Mouse (Mus musculus) layer of hippocampus, adult 18-20 months (tissue): ENCODE measurements around the gene Banp. TPM values are rescaled to one million over a fixed set of nuclear protein-coding genes. Genes with fewer than 3 reads are reported as not detected.

Experiments
- DNase-seq, 2 experiments: peaks; one replicate each; pipeline ENCODE4 v3.0.0; 2022; ENCODE audit warnings: low spot score in 2 of 2
- total RNA-seq, 2 experiments: library from RNA; stranded (reverse); gene quantifications; 2 replicates each; pipeline ENCODE4 v1.2.3; 2021

Banp gene
- total RNA-seq, 2 experiments from 2014 or later = 49.9 to 58.2 TPM

DNA sequence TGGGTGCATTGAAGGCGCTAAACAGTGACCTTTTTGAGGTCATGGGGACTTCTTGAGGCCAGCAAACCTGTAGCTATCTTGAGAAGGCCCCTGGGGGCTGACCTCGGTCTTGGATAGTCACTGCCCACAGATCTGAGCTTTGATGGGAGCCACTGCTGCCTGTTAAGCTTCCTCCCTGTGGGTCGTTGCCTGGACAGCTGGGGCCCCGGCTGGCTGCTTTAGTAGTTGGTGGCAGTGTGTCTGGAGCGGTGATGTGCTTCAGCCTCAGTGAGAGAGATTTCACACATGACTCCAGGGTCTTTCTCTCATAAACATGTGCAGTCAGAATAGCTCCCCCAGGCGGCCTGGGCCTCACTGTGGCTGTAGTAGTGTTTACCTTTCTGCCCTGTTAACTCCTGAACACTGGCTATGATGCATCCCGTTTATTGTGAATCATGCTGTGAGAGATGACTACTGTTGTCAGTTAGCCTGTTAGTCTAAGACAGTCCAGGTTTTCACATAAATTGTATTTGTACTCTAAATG is 61.6 kb downstream of the Banp start:
- no peak for DNase-seq

DNA sequence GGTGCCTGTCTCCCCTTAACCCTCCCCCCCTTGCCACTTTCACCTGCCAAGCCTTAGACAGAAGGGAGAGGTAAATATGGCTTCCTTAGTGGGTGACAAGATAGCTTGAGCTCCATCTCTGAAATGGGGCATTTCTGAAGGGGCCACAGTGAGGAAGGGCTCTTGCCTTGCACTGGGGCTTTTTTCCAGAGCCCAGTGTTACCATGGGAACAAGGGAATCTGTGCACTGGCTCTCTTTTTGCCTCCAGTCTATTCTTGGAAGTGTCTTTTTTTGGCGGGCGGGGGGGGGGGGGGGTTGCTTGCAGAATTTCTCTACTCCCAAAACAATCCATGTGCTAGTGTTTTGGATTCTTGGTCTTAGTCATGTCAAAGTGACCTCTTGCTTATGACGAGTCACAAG is 65.1 kb downstream of the Banp start:
- DNase-seq = no peak

DNA sequence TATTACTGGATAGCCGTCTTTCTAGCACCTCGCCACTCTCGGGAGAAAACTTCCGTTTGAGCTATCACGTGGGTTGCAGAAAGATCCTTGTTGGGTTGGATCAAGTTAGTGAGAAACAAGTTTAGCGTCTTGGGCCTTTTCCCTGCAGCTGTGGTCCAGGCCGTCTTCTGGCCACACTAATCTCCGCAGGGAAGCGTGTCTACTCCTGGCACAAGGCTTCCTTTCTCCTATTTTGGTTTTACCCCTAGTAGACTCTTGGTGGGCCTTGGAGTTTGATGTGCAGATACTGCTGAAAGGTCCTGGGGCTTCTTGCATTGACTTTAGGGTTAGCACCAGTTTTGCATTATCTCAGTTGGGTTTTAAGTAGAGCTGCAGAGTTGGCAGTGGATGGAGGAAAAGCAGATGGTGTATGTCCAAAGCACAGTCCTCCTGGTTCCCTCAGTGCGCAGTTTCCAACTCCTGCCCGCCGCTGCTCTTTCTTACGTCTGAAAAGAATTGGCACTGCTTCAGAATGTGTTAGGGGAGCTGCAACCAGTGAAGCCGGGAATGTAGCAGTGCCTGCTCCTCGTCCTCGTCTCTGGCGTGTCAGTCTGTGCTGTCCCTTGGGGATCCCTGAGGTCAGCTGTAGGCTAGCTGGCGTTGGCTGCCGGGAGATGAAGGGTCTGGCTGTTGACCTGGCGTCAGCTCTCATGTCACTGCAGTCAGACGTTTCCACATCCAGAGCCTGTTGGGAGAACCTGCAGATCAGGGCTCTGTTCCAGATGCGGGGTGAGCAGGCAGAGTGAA is 68.7 kb downstream of the Banp start:
- peak; percentile 32 to 48 for DNase-seq

DNA sequence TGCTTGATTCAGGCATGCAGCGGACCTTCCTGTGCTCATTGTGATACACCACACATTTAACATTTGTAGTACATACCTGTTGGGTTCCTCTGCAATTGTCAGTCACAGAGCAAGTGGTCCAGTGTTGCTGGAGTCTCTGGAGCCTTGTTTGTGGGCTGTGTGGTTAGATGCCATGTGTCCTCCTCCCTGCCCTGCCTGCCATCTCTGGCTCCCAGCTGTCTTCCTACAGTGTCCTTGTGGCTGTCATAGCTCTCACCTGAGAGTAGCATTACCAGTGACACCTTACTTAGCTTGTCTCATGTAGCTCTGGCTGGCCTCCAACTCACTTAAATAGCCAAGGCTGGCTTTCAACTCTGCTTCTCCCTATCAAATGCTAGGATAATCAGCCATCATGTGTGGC is 69.6 kb downstream of the Banp start:
- DNase-seq = no peak

DNA sequence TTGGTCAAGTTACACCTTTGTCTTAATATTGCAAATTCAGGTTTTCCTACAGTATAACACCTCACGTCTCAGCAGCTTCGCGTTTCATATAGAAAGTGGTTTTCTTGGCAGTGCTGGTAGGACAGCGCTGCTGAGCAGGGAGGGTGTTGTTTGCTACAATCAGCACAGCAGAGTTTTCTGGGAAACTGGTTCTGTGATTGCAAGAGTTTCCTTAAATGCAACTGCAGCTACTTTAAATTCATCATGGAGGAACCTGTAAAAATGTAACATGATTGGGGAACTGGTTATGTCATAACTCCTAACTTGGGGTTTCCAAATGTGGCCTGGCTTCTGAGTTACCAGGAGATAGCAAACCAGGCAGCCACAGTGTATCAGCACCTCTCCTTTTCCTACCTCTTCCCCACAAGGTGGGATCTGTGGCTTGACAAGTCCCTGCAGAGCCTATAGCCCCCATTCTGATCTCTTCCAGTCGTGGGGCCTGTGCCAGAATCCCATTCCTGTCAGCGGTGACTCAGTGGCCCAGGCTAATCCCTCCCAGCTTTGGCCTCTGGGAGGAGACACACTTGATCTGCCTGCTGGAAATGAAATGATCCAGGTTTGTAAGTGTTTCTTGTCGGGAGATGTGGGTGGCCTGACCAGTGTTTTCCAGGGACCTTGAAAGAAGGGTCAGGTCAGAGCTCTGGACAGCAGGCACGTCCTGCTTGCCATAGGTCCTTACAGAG is 70.7 kb downstream of the Banp start:
- no peak for DNase-seq

DNA sequence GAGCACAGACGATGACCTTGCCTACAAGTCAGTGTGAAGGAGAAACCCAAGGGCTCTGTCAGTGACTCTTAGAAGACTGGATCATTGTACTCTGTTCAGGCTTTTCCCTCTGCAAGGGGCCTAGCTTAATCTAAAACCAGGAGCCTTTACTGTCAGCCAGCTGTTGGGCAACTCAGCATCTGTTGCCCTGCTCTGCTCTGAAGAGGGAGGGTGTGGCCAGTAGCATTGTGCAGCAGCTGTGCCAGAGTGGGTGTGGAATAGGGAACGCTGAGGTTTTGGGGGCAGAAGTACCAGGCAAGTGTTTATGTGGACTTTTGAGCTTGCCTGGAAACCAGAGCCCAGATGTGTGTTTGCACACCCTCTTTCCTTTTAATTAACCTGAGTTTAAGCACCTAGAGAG is 72.2 kb downstream of the Banp start:
- no peak for DNase-seq

DNA sequence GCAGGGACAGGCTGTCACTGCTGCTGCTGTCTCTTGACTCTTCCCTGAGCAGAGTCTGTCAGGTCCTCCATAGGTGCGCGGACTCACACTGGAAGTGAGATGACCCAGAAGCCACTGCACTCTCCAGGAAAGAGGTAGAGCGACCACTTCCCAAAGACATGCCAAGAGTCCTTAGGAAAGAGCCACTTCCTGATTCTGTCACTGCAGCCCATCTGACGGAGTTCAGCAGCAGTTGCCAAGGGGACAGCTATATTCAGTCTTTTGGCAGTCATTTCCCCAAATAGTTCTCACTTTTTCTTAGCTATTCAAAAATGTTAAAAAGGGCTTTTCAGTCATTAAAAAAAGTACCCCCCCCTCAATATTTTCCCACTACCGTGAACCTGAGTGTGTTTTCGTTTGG is 72.7 kb downstream of the Banp start:
- no peak for DNase-seq

DNA sequence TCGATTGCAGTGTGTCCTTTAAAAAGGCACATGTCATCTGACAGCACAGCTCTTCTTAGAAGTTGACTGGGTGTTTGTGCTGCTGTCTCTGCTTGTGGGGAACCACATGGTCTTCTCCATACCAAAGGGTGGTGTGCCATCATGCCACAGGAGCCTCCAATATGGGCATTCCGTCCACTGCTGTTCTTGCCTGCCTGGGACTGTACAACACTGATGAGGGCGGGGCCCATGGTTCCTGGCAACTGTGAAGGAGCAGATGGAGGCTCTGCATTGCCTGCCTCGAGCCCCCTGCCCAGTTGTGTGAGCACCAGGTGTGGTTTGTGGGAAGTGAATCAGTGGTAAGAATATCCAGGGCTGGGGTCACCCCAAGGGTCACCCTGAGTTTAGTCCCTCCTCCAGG is 73.2 kb downstream of the Banp start:
- no peak for DNase-seq

DNA sequence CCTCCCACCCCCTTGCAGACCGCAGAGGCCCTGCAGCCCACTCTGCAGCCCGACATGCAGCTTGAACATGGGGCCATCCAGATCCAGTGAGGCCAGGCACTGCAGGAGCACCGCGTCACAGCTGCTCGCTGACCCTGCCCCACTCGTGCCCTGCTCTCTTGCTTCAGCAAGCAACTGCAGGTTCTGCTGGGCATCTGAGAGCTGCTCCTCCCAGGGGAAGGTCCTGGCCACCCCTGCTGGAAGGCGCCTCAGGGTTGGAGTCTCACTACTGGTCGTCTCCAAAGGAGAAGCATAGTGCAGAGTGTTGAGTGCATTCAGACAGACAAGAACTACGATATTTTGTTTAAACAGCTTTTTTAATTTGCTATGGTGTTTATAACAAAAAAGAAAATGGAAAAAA is 76.0 kb downstream of the Banp start:
- DNase-seq = no peak

DNA sequence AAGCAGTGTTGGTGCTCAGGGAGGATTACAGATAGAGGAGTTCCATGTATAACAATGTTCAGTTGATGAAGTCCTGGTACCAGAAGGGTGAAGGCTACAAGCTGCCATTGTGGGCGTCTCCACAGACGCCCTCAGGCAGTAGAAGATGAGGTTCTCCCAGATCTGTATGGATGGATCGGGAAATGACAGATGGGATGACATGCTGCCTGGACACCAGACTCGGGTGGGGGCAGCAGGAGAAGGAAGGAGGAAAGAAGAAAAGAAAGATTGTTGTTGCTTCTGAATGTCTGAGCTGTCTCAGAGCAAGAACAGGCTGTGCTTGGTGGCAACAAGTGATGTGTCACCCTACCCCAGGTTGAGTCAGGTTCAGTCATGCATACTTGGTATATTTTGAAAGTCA is 78.6 kb downstream of the Banp start:
- DNase-seq = peak; percentile 64 to 70

DNA sequence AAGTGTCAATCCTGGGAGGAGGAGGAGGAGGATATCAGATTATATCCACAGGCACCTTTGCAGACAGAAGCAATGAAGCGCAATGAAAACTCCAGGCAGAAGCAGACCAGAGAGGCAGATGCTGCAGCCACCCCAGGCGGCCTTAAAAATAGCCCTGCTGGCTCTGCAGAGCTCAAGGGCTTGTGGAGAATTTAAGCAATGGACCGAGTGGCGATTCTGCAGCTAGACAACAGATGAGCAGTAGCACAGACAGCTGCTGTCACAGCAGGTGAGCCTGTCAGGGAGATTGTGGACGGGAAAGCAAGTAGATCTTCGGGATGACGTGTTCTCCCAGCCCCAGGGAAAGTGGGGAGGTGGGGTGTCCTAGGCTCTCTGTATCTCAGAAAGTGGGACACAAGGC is 81.4 kb downstream of the Banp start:
- no peak for DNase-seq

DNA sequence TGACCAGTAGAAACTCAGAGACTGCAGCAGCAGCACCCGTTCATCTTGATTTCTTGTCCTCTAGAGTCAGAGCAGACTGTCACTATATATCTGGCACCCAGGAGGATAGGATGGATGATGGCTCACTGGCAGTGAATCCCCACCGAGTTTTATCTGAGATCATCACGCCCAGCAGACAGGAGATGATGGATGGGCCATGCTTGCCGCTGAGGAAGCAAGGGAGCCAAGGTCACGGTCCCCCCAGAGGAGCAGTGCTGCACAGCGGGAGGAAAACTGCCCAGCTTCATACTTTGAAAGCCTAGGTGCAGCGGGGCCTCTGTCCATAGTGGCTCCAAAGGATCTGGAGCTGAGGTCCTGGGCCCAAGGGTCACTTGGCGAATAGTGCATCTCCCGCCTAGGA is 83.2 kb downstream of the Banp start:
- no peak for DNase-seq

DNA sequence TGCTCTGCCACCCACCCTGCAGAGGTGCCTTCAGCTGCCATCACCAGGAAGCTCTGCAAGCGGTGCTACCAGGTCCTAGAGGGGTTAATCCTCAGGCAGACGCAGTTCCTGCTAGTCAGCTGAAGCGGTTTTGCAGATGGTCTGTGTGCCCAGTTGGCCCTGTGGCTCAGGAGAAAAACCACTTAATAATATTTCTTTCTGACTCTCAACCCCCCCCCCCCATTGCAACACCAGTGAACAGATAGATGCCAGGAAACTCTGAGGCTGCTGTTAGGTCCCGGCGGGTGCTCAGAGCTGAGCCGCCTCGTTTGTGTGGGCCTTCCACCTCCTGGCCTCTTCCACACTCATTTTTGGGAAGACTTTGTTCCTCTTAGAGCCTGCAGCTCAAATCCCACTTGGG is 86.0 kb downstream of the Banp start:
- DNase-seq = no peak

DNA sequence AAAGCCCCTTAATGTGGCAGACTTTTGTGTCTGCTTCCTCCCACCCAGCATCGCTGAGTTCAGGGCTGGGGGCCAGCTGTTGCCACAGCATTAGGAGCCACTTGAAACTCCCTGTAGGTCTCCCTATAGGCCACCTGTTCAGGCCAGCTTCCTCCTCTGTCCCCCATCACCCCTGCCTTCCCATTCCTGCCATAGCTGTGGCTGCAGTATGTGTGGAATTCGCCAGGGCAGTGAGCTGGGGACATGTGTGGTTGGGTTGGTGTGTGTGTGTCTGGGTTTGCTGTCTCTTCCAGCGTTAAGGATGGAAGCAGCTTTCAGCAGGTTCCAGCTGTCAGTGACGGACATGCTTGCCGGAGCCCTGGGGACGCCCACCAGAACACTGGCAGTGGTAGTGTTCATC is 86.8 kb downstream of the Banp start:
- no peak for DNase-seq

DNA sequence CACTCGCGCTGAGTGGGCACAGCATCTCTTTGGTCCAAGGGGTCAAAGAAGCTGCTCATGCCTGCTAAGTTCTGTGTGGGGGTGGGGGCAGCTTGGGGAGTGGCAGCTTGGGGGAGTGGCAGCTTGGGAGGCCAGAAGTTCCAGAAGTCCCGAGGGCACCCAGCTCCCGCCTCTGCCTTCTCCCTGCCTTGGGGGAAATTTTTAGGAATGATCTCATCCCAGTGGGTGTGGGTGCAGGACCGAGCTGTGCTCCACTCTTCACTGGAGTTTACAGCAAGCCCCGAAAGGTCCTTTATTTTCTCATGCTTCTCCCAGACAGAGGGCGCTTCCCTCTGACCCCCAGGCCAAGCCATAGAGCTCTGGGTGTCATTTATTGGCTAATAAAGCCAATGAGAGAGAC is 87.7 kb downstream of the Banp start:
- DNase-seq = no peak

DNA sequence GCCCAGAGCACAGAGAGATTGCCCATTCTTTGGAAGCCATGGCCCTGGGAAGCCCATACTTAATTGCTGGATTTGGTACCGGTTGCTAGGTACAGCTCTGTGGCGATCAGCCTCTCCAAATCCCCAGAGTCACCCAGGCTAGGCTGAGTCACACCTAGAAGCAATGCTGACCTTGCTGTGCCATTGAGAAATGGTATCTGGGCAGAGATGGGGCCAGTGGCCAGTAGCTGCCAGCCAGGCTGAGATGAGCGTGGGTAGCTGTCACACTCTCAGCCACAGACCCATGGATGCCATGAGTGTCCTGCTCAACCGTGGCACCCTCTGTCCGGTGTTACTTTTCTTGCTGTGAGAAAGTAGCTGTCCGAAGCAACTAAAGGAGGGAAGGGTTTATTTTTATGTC is 88.5 kb downstream of the Banp start:
- DNase-seq = no peak

DNA sequence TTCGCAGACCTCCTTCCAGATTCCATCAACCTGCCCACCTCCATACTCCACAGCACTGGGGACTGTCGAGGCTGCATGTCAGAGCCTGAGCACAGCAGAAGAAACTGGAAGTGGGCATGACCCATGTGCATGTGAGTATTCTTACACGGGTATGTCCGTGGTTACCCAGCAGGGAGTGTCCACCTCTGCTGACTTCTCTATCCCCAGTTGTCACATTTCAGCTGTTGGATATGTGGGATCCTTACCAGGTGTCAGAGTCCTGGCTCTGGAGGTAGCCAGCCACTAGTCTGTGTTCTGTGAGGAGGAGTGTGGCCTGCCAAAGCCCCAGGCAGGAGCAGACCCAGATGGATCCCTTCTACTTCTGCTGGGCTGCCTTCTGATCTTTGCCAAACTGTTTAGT is 89.9 kb downstream of the Banp start:
- no peak for DNase-seq

DNA sequence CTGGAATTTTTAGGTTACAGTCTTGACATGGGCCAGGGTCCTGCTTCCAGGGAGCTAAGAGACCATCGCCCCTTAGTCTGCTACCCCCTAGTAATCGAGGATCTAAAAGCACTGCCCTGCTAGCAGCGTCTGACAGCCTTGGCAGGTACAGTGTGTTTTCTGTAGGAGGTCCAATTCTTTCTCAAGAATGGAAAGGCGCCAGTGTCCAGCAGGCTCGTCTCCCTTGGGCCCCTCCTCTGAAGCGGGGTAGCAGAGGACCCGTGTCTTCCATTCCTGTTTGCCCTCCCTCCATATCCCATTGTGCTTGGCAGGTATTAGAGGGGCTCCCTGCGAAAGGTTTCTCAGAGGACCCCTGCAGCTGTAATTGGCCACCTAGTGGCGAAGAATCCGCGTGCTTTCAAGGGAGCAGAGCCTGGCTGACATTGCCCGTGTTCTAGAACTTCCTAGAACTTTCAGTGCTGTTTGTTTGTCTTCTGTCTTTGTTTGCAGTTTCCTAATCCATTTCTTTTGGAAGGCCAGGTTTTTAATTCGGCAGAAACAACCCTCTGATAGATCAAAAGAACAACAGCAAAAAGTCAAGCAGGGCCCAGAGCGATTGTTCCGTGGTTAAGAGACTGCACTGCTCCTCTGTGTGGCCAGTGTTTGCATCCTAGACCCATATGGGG is 97.8 kb downstream of the Banp start:
- no peak for DNase-seq

DNA sequence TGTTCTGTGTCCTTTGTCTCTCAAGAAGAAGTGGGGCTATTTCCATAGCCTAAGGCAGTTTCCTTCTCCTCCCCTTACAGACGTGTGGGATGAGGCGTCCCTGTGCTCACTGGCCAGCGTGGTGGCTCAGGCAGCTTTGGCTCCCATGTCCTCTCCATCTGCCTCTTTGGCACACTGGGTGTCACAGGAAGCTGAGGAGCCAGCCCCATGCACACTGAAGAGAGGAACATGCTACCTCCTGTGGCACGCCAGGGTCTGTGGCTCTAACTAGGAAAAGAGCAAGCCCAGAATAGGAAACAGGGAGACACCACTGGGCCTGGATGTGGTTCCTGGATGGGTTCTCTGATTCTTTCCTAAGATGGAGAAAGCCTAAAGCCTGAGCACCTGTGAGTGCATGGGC is 99.7 kb downstream of the Banp start:
- DNase-seq = no peak

DNA sequence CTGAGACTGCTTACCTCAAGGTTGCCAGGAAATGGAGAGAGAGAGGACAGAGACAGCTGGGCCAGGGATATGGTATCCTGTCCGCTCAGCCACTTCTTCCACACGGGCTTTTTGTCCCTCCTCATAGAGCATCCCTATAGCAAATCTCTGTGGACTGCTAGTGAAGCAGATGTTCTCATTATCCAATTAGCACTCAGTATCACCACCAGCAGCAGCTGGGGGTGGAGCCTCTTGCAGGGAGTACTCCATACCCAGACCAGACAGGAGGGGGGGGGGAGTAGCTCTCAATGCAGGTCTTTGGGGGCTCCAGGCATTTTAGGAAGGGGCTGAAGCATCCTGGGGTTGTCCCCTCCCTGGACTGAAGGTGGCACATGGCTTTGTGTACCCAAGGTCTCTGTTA is 100.4 kb downstream of the Banp start:
- no peak for DNase-seq

DNA sequence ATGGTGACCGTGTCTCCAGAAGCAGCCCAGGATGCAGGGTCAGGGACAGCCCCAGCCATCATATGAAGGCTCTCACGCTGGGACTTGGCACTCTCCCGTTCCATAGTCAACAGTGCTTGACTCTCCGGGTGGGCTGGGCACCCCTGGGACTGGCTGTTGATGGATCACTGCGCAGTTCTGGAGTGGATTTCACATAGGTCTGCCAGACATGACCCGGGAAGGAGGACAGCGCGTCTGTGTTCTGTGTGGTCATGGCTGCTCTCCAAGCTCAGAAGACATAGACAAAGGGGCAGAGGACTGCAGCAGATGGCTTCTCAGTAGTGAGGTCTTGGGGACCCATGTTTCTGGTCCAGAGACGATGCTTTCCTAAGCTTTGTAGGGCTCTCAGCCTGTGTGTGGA is 101.1 kb downstream of the Banp start:
- no peak for DNase-seq

DNA sequence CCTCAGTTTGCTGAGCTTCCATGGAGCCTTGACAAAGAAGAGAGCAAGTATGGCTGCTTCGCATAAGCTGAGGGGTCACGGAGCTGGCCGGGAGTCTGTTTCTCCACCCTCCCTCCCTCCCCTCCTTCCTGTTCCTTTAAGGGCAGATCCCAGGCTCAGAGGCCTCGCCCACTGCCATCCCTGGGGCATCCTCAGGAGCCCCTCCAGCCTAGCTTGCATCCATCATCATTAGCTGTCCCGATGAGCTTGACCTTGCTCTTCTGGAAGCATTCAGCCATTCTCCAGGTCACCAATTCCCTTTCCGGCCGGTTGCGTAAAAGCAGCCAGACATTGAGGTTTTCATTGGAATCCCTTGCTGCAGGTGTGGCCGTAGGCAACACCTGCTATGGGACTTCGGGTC is 105.8 kb downstream of the Banp start:
- DNase-seq = no peak
